Mouse (Mus musculus) stomach, embryonic 14.5 days (tissue): ENCODE measurements around the gene Scn9a. TPM values are rescaled to one million over a fixed set of nuclear protein-coding genes. Genes with fewer than 3 reads are reported as not detected.

Experiments used
- ATAC-seq: fragments of 200-750 bp; cut with Nextera tagmentation; 2 replicates; pipeline ENCODE4 v1.8.0; 2017; ENCODE audit warnings: low read depth, moderate TSS enrichment; ENCODE audit not compliant: insufficient number of reproducible peaks, insufficient read depth, low FRiP score
- H3K27ac ChIP-seq: fragments of 300-500 bp; sonication (generic); 2 replicates; pipeline ENCODE4 v1.5.1; 2014; ENCODE audit warnings: mild to moderate bottlenecking, low read length, moderate library complexity, mixed read lengths
- H3K27me3 ChIP-seq: fragments of 300-500 bp; sonication (generic); 2 replicates; pipeline ENCODE4 v1.6.1; 2014; ENCODE audit warnings: low read length, control low read depth, mixed read lengths; ENCODE audit not compliant: control insufficient read depth, insufficient read depth
- H3K36me3 ChIP-seq: fragments of 300-500 bp; sonication (generic); 2 replicates; pipeline ENCODE4 v1.6.1; 2014; ENCODE audit warnings: mild to moderate bottlenecking, control low read depth, low read length, moderate library complexity, mixed read lengths; ENCODE audit not compliant: control insufficient read depth, insufficient read depth
- H3K4me1 ChIP-seq: fragments of 300-500 bp; sonication (generic); 2 replicates; pipeline ENCODE4 v1.6.1; 2014; ENCODE audit warnings: low read length, control low read depth, mixed read lengths; ENCODE audit not compliant: control insufficient read depth, insufficient read depth
- H3K4me2 ChIP-seq: fragments of 300-500 bp; sonication (generic); replicated peaks from 2 replicates; pipeline ENCODE4 v1.6.1; 2014; ENCODE audit warnings: low read depth, low read length, control low read depth
- H3K4me3 ChIP-seq: fragments of 300-500 bp; sonication (generic); 2 replicates; pipeline ENCODE4 v1.5.1; 2014; ENCODE audit warnings: low read depth, low read length, control low read depth
- H3K9ac ChIP-seq: fragments of 300-500 bp; sonication (generic); replicated peaks from 2 replicates; pipeline ENCODE4 v1.6.1; 2014; ENCODE audit warnings: low read depth, mild to moderate bottlenecking, control low read depth, low read length, moderate library complexity, mixed read lengths
- H3K9me3 ChIP-seq: fragments of 300-500 bp; sonication (generic); 2 replicates; pipeline ENCODE4 v1.6.1; 2016; ENCODE audit warnings: low read depth, low read length, control low read depth; ENCODE audit not compliant: control insufficient read depth
- WGBS: fragments of 180-500 bp; shearing (Covaris S2); extraction: QIAGEN DNeasy Blood & Tissue Kit; methylation state at CpG from one replicate; pipeline ENCODE4 v1.1.7; 2014; 5-methylcytosine and 5-hydroxymethylcytosine counted together
- polyA plus RNA-seq: library from polyadenylated mRNA; unstranded; fragments of >200 nt; fragmentation: Nextera tagmentation; extraction: Ambion mirVana; gene quantifications from 2 replicates; pipeline ENCODE4 v1.2.1, GENCODE M21; 2014

Scn9a gene
- polyA plus RNA-seq, 1 experiment from 2014 or later: 2.0 TPM

DNA sequence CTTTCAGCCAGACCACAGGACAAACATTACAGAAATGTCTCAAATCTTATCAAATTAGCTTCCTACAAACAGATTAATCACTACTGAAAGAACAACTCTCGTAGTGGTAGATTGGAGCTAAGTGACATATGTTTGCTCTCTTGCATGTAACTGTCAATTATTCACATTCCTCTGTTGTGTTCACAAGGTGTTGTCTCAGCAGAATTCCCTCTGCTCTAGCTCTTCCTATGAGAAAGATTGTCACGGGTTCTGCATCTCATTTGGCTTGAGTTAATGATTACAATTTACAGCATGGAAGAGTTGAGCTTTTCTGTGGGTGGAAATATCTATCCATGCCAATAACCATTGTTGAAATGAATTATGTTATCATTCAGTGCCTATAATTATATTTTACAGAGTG is 156.4 kb downstream of the Scn9a start:
- 57% methylated on average over 2 of the region's 2 CpGs for WGBS
- H3K4me1 ChIP-seq: no peaks in the 10 kb centered on the region
- no peaks in the 10 kb centered on the region for H3K27me3 ChIP-seq
- H3K9ac ChIP-seq: no peak overlapping the region
- no peaks in the 10 kb centered on the region for H3K9me3 ChIP-seq
- H3K4me2 ChIP-seq: no peak overlapping the region
- no peak overlapping the region for H3K27ac ChIP-seq
- H3K4me3 ChIP-seq: no peak overlapping the region
- no peak; the same call in 1 of the 2 replicates for ATAC-seq
- no peaks in the 10 kb centered on the region for H3K36me3 ChIP-seq

GRCm38 (mm10) chr2:66473181-66473822 is 161.5 kb downstream of the Scn9a start:
- no peaks in the 10 kb centered on the region for H3K4me1 ChIP-seq
- H3K27me3 ChIP-seq: no peaks in the 10 kb centered on the region
- no peak overlapping the region for H3K9ac ChIP-seq
- H3K4me3 ChIP-seq: no peak overlapping the region
- no peak overlapping the region for H3K27ac ChIP-seq
- WGBS: 49% methylated on average over 3 of the region's 3 CpGs
- H3K4me2 ChIP-seq: no peak overlapping the region
- ATAC-seq: no peak
- no peaks in the 10 kb centered on the region for H3K36me3 ChIP-seq
- no peaks in the 10 kb centered on the region for H3K9me3 ChIP-seq

- Histone ChIP-seq H3K27ac (no peak overlapping the region), H3K36me3 (no peaks in the 10 kb centered on the region), H3K4me3 (no peak overlapping the region), H3K27me3 (no peaks in the 10 kb centered on the region), H3K4me2 (no peak overlapping the region), H3K9ac (no peak overlapping the region), H3K9me3 (no peaks in the 10 kb centered on the region), H3K4me1 (no peaks in the 10 kb centered on the region)
- ATAC-seq: no peak
- WGBS: 68% methylated on average over 3 of the region's 3 CpGs
Measured at GRCm38 (mm10) chr2:66465484-66465883, 169.3 kb downstream of the Scn9a start.

DNA sequence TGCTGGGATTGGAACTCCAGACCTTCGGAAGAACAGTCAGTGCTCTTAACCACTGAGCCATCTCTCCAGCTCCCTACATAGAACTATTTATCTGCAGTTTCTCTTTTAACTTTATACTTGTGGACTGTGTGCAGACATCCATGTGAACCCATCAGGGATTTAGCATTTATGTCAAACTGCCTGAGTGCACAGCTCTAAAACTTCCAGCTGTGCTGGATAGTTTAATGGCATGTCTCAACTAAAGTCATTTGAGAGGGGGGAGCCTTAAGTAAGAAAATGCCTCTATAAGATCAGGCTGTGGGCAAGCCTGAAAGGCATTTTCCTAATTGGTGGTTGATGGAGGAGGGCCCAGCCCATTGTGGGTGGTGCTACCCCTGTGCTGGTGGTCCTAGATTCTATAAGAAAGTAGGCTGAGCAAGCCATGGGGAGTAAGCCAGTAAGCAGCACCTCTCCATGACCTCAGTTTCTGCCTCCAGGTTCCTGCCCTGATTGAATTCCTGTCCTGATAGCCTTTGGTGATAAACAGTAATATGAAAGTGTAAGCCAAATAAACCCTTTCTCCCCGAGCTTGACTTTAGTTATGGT is 169.8 kb downstream of the Scn9a start:
- Histone ChIP-seq H3K27ac (no peak overlapping the region), H3K36me3 (no peaks in the 10 kb centered on the region), H3K4me2 (no peak overlapping the region), H3K4me3 (no peak overlapping the region), H3K4me1 (no peaks in the 10 kb centered on the region), H3K9me3 (no peaks in the 10 kb centered on the region), H3K27me3 (no peaks in the 10 kb centered on the region), H3K9ac (no peak overlapping the region)
- ATAC-seq: peak; percentile 10; the same call in 1 of the 2 replicates
- 67% methylated on average over 2 of the region's 2 CpGs for WGBS

- Histone ChIP-seq H3K4me1 (no peaks in the 10 kb centered on the region), H3K27ac (no peak overlapping the region), H3K36me3 (no peaks in the 10 kb centered on the region), H3K27me3 (no peaks in the 10 kb centered on the region), H3K4me2 (no peak overlapping the region), H3K9me3 (no peaks in the 10 kb centered on the region), H3K4me3 (no peak overlapping the region), H3K9ac (no peak overlapping the region)
- 91% methylated on average over 6 of the region's 6 CpGs for WGBS
- ATAC-seq: no peak
Measured at GRCm38 (mm10) chr2:66463916-66464315, 170.8 kb downstream of the Scn9a start.

GRCm38 (mm10) chr2:66462458-66462857 is 172.3 kb downstream of the Scn9a start:
- no peaks in the 10 kb centered on the region for H3K36me3 ChIP-seq
- no peaks in the 10 kb centered on the region for H3K9me3 ChIP-seq
- no peak overlapping the region for H3K4me2 ChIP-seq
- no peak for ATAC-seq
- H3K4me1 ChIP-seq: no peaks in the 10 kb centered on the region
- 91% methylated on average over 1 of the region's 1 CpGs for WGBS
- H3K27ac ChIP-seq: no peak overlapping the region
- no peaks in the 10 kb centered on the region for H3K27me3 ChIP-seq
- H3K9ac ChIP-seq: no peak overlapping the region
- no peak overlapping the region for H3K4me3 ChIP-seq

DNA sequence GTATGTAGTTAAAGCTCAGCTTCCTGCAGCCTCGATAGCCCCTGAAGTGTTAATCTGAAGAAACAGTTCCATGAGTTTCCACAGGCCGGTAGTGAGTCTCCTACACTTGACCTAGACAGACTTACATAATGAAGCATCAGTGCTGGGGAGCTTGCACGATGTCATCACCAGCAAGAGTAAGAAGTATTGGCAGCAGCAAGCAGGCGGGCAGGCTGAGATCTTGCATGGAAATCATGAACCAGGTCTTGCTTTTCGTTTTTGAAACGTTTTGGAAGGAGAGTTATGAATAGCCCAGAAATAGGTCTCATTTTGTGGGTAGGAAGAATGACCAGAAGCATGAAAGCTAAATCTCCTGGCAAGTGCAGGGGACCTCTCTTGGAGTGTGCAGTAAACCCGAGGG is 194.1 kb downstream of the Scn9a start, which contains the start of gene Scn1a:
Gene Scn1a, minus strand, starts transcription at position 130 of the 400 bp plus-strand sequence.
- H3K27me3 ChIP-seq: no peaks in the 10 kb centered on the region
- H3K4me2 ChIP-seq: peak within 1 kb of the TSS; percentile 47
- no peaks in the 10 kb centered on the region for H3K36me3 ChIP-seq
- no peak for ATAC-seq
- H3K9ac ChIP-seq: no peak within 1 kb of the TSS
- WGBS: 10% methylated on average over 7 of the region's 7 CpGs
- no peaks in the 10 kb centered on the region for H3K9me3 ChIP-seq
- no peak within 1 kb of the TSS for H3K27ac ChIP-seq
- no peaks in the 10 kb centered on the region for H3K4me1 ChIP-seq
- H3K4me3 ChIP-seq: peak within 1 kb of the TSS; percentile 14

- Histone ChIP-seq H3K36me3 (no peaks in the 10 kb centered on the region), H3K27me3 (no peaks in the 10 kb centered on the region), H3K27ac (no peak overlapping the region), H3K9me3 (no peaks in the 10 kb centered on the region), H3K4me1 (no peaks in the 10 kb centered on the region), H3K4me2 (peak overlapping the region; percentile 47), H3K4me3 (peak overlapping the region; percentile 14), H3K9ac (no peak overlapping the region)
- WGBS: 9% methylated on average over 21 of the region's 21 CpGs
- ATAC-seq: no peak
Measured at GRCm38 (mm10) chr2:66439764-66440471, 194.8 kb downstream of the Scn9a start.
